Mouse (Mus musculus): ENCODE measurements around the gene Ferd3l.

Gene Ferd3l

GRCm38 (mm10) chr12:33964427-33964826 lies 36.2 kb downstream of the Ferd3l start:
- no peak for DNase-seq (ENCODE audit: low read depth, low spot score)

DNA sequence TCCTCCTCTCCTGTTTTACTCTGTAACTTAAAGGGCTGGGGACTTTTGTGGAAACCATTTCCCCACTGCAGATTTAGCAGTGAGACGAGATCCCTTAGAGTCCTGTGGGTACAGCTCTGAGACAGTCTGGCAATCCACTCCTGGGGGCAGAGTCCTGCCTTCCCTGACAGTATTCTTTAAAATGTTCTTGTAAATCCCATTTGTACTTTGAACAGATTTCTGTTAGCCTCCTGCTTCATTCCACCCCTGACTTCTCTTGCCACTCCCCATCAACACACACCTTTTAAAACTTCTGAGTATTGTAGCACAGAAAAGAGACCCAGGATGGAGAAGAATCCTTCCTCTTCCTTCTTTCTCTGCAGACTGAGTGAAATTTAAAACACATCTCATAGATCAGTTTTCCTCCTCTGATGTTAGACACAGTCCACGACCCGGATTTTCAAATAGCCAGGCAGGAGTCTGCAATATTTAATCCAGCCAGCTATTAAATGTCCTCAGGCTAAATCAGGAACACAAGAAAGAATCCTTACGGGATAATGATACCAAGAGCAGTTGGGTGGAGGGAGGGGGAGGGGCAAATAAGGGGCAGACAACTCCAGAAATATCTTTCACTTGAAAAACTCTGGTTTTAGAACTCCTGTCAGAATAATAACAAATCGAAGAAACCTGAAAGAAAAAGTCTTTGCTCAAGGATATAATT lies 37.6 kb downstream of the Ferd3l start:
- no peak for DNase-seq (ENCODE audit: low read depth, low spot score)

GRCm38 (mm10) chr12:33966490-33967415 lies 38.5 kb downstream of the Ferd3l start:
- DNase-seq (ENCODE audit: low read depth, low spot score), result no peak

DNA sequence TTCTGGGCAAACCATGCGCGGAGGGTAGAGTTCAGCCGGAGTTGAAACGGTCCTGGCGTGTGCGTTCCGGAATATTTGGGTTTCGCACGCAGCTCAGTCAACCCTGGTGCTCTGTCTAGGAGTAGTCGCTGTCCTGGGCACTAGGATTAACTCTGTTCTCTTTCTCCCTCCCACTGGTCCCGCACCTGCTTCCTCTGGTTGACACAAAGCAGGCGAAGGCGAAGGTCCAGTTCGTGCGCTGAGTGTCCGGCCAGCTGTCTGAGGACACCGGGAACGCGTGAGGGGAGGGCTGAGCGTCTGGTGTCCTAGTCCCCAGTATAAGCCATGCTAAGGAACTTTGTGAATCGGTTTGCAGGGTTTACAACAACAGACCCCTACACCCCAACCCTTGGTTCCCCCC lies 39.3 kb downstream of the Ferd3l start:
- no peak for DNase-seq (ENCODE audit: low read depth, low spot score)

DNA sequence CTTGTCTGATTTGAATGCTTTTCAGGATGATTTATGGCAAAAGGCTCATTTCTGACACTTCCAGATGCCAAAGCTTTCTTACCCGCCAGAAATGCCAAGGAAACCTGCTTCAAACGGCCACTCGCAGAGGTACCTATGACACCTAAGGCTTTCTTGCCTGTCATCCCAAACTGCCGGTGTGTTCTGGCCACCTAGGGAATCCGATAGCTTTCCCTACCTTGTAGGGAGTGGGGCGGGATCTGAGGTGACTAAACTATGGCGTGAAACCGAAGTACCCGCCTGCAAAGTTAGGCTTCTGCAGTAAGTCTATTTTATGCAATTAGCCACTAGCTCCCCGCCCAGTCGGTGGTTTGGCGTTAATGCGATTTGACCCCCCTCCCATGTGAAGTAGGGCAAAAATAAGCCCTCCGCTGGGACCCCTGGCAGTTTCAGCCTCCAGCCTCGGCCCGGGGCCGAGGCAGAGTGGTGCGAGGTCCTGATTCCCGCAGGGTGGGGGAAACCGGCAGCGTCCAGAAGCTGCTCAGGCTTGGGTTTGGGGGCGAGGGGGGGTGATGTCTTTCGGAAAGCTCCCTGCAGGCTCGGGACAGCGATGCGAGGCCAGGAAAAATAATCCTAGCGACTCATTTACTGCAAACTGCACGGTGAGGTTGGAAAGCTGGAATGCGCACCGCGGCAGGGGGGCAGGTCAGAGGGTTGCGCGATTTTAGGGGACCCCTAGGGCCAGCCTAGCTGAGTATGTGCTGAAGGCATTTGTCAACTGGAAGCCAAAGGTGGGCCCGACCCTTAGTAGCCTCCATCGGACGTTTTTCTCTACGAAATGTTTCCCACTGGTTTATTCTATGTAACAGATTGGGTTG lies 40.0 kb downstream of the Ferd3l start:
- DNase-seq (ENCODE audit: low read depth, low spot score), result no peak

GRCm38 (mm10) chr12:33968898-33969178 lies 40.6 kb downstream of the Ferd3l start:
- DNase-seq (ENCODE audit: low read depth, low spot score), result no peak

Measured in c-Kit-negative CD71-positive TER-119-positive erythroid progenitor cells, embryonic 14.5 days (primary cell).